Mouse (Mus musculus): ENCODE results near the gene Cacna1c.

GRCm38 (mm10) chr6:118828187-118828586 is 368.0 kb downstream of the Cacna1c start:
- TF ChIP-seq CTCF (conservative IDR thresholded peaks at IDR 0.05; ENCODE audit: low read length) (no peak), POU5F1 (IDR thresholded peaks at IDR 0.05; ENCODE audit: borderline replicate concordance, low read length) (no peak), NANOG (IDR thresholded peaks at IDR 0.05; ENCODE audit: borderline replicate concordance, low read length) (no peak)
